Mouse (Mus musculus) kidney, embryonic 15.5 days (tissue): ENCODE data around the gene Gbp8. TPM values are rescaled to one million over a fixed set of nuclear protein-coding genes. Genes with fewer than 3 reads are reported as not detected.
A peak's percentile ranks its signal among the peaks of the same experiment; 100 is the strongest.
"Not testable (repeated sequence)": the region's sequence is repeated elsewhere in the genome, so short reads cannot be mapped to it uniquely, and the experiment has no call there.

Experiments
- ATAC-seq: fragments of 200-750 bp; cut with Nextera tagmentation; replicated peaks from 2 replicates; pipeline ENCODE4 v1.8.0; 2017; ENCODE audit warnings: moderate TSS enrichment; ENCODE audit not compliant: low FRiP score
- H3K27ac ChIP-seq: fragments of 300-500 bp; sonication (generic); 2 replicates; pipeline ENCODE4 v1.5.1; 2015; ENCODE audit warnings: mild to moderate bottlenecking, inconsistent platforms
- H3K27me3 ChIP-seq: fragments of 300-500 bp; sonication (generic); 2 replicates; pipeline ENCODE4 v1.6.1; 2015; ENCODE audit warnings: inconsistent platforms
- H3K36me3 ChIP-seq: fragments of 300-500 bp; sonication (generic); 2 replicates; pipeline ENCODE4 v1.6.1; 2015; ENCODE audit warnings: inconsistent platforms
- H3K4me1 ChIP-seq: fragments of 300-500 bp; sonication (generic); 2 replicates; pipeline ENCODE4 v1.6.1; 2015; ENCODE audit warnings: inconsistent platforms
- H3K4me2 ChIP-seq: fragments of 300-500 bp; sonication (generic); 2 replicates; pipeline ENCODE4 v1.6.1; 2015; ENCODE audit warnings: moderate library complexity, mild to moderate bottlenecking, inconsistent platforms
- H3K4me3 ChIP-seq: fragments of 300-500 bp; sonication (generic); replicated peaks from 2 replicates; pipeline ENCODE4 v1.5.1; 2015; ENCODE audit warnings: mild to moderate bottlenecking, inconsistent platforms
- H3K9ac ChIP-seq: fragments of 300-500 bp; sonication (generic); 2 replicates; pipeline ENCODE4 v1.6.1; 2015; ENCODE audit warnings: mild to moderate bottlenecking, inconsistent platforms
- H3K9me3 ChIP-seq: fragments of 300-500 bp; sonication (generic); replicated peaks from 2 replicates; pipeline ENCODE4 v1.6.1; 2016; ENCODE audit warnings: inconsistent platforms
- WGBS: fragments of 180-500 bp; shearing (Covaris S2); methylation state at CpG from one replicate; pipeline ENCODE4 v1.1.7; 2015; ENCODE audit warnings: mixed read lengths; 5-methylcytosine and 5-hydroxymethylcytosine counted together
- polyA plus RNA-seq: library from polyadenylated mRNA; unstranded; fragments of >200 nt; fragmentation: Nextera tagmentation; extraction: Ambion mirVana; gene quantifications from 2 replicates; pipeline ENCODE4 v1.2.1, GENCODE M21; 2015

Gbp8 gene
- polyA plus RNA-seq, 1 experiment from 2014 or later = 0.91 TPM

- no peaks in the 10 kb centered on the region for H3K36me3 ChIP-seq
- no peak overlapping the region for H3K9ac ChIP-seq
- H3K27ac ChIP-seq = no peak overlapping the region
- 89% methylated on average over 2 of the region's 2 CpGs for WGBS
- no peaks in the 10 kb centered on the region for H3K9me3 ChIP-seq
- no peaks in the 10 kb centered on the region for H3K27me3 ChIP-seq
- no peak overlapping the region for H3K4me3 ChIP-seq
- ATAC-seq = no peak
- no peaks in the 10 kb centered on the region for H3K4me1 ChIP-seq
- no peak overlapping the region for H3K4me2 ChIP-seq
These were observed 24.6 kb downstream of the Gbp8 start for GRCm38 (mm10) chr5:105114696-105115095.

GRCm38 (mm10) chr5:105113656-105114055 lies 25.7 kb downstream of the Gbp8 start:
- H3K27me3 ChIP-seq = no peaks in the 10 kb centered on the region
- 88% methylated on average over 5 of the region's 5 CpGs for WGBS
- no peak overlapping the region for H3K4me3 ChIP-seq
- H3K27ac ChIP-seq = no peak overlapping the region
- ATAC-seq = no peak
- H3K9ac ChIP-seq = no peak overlapping the region
- no peaks in the 10 kb centered on the region for H3K4me1 ChIP-seq
- H3K4me2 ChIP-seq = no peak overlapping the region
- no peaks in the 10 kb centered on the region for H3K9me3 ChIP-seq
- no peaks in the 10 kb centered on the region for H3K36me3 ChIP-seq

GRCm38 (mm10) chr5:105110271-105110852 lies 29.0 kb downstream of the Gbp8 start:
- H3K36me3 ChIP-seq, H3K9me3 ChIP-seq, H3K4me2 ChIP-seq, H3K4me1 ChIP-seq, H3K27me3 ChIP-seq, H3K9ac ChIP-seq, ATAC-seq, H3K4me3 ChIP-seq: not testable (repeated sequence)
- WGBS = 20% methylated on average over 4 of the region's 4 CpGs
- peak overlapping the region; percentile 45; the same call in 1 of the 2 replicates for H3K27ac ChIP-seq

- 37% methylated on average over 1 of the region's 1 CpGs for WGBS
- ATAC-seq, H3K4me2 ChIP-seq, H3K36me3 ChIP-seq, H3K27me3 ChIP-seq, H3K9me3 ChIP-seq, H3K4me1 ChIP-seq, H3K9ac ChIP-seq, H3K4me3 ChIP-seq: not testable (repeated sequence)
- H3K27ac ChIP-seq = peak overlapping the region; percentile 64; the same call in 1 of the 2 replicates
These were observed 29.6 kb downstream of the Gbp8 start for GRCm38 (mm10) chr5:105109775-105110174.

- ATAC-seq, H3K4me2 ChIP-seq, H3K27ac ChIP-seq, H3K36me3 ChIP-seq, H3K9ac ChIP-seq, H3K4me1 ChIP-seq, H3K4me3 ChIP-seq, H3K9me3 ChIP-seq, H3K27me3 ChIP-seq: not testable (repeated sequence)
- WGBS = 80% methylated on average over 2 of the region's 2 CpGs
These were observed 33.7 kb downstream of the Gbp8 start for GRCm38 (mm10) chr5:105105689-105106088.

GRCm38 (mm10) chr5:105081900-105082299 lies 57.4 kb downstream of the Gbp8 start:
- Histone ChIP-seq H3K36me3 (no peaks in the 10 kb centered on the region), H3K27me3 (no peaks in the 10 kb centered on the region), H3K4me2 (no peak overlapping the region), H3K9ac (no peak overlapping the region), H3K4me1 (no peaks in the 10 kb centered on the region), H3K27ac (no peak overlapping the region), H3K9me3 (peaks cover 6% of the 10 kb centered on the region; the same call in 1 of the 2 replicates), H3K4me3 (no peak overlapping the region)
- no peak for ATAC-seq

- H3K4me1 ChIP-seq, H3K9me3 ChIP-seq, H3K4me2 ChIP-seq, H3K27ac ChIP-seq, H3K36me3 ChIP-seq, H3K27me3 ChIP-seq, H3K4me3 ChIP-seq, ATAC-seq, H3K9ac ChIP-seq: not testable (repeated sequence)
These were observed 71.0 kb downstream of the Gbp8 start for GRCm38 (mm10) chr5:105068356-105068755.

GRCm38 (mm10) chr5:105064443-105064842 lies 74.9 kb downstream of the Gbp8 start:
- not testable (repeated sequence) for H3K9ac ChIP-seq, H3K36me3 ChIP-seq, H3K4me3 ChIP-seq, H3K27me3 ChIP-seq, H3K27ac ChIP-seq, ATAC-seq, H3K9me3 ChIP-seq, H3K4me1 ChIP-seq, H3K4me2 ChIP-seq
- WGBS = 64% methylated on average over 2 of the region's 2 CpGs

- H3K4me2 ChIP-seq = no peak overlapping the region
- no peaks in the 10 kb centered on the region for H3K36me3 ChIP-seq
- H3K9me3 ChIP-seq = no peaks in the 10 kb centered on the region
- H3K9ac ChIP-seq = no peak overlapping the region
- no peaks in the 10 kb centered on the region for H3K4me1 ChIP-seq
- no peaks in the 10 kb centered on the region for H3K27me3 ChIP-seq
- ATAC-seq = no peak
- no peak overlapping the region for H3K4me3 ChIP-seq
- WGBS = 78% methylated on average over 1 of the region's 1 CpGs
- no peak overlapping the region for H3K27ac ChIP-seq
These were observed 76.0 kb downstream of the Gbp8 start for GRCm38 (mm10) chr5:105063321-105063720.

- not testable (repeated sequence) for H3K27ac ChIP-seq, H3K9ac ChIP-seq, H3K4me1 ChIP-seq, H3K27me3 ChIP-seq, H3K9me3 ChIP-seq, H3K4me2 ChIP-seq, ATAC-seq, H3K4me3 ChIP-seq, H3K36me3 ChIP-seq
- 71% methylated on average over 2 of the region's 2 CpGs for WGBS
These were observed 76.9 kb downstream of the Gbp8 start for GRCm38 (mm10) chr5:105062403-105062802.

GRCm38 (mm10) chr5:105060224-105060623 lies 79.1 kb downstream of the Gbp8 start:
- no peak for ATAC-seq
- no peaks in the 10 kb centered on the region for H3K9me3 ChIP-seq
- no peak overlapping the region for H3K9ac ChIP-seq
- no peaks in the 10 kb centered on the region for H3K4me1 ChIP-seq
- no peak overlapping the region for H3K27ac ChIP-seq
- no peaks in the 10 kb centered on the region for H3K27me3 ChIP-seq
- no peak overlapping the region for H3K4me3 ChIP-seq
- no peak overlapping the region for H3K4me2 ChIP-seq
- H3K36me3 ChIP-seq = no peaks in the 10 kb centered on the region
- WGBS = 99% methylated on average over 2 of the region's 2 CpGs

- no peaks in the 10 kb centered on the region for H3K27me3 ChIP-seq
- H3K36me3 ChIP-seq = no peaks in the 10 kb centered on the region
- ATAC-seq = no peak
- 93% methylated on average over 2 of the region's 2 CpGs for WGBS
- no peaks in the 10 kb centered on the region for H3K4me1 ChIP-seq
- H3K4me3 ChIP-seq = no peak overlapping the region
- H3K4me2 ChIP-seq = no peak overlapping the region
- no peak overlapping the region for H3K9ac ChIP-seq
- no peaks in the 10 kb centered on the region for H3K9me3 ChIP-seq
- no peak overlapping the region for H3K27ac ChIP-seq
These were observed 84.1 kb downstream of the Gbp8 start for GRCm38 (mm10) chr5:105055279-105055678.

- H3K9ac ChIP-seq, H3K36me3 ChIP-seq, H3K4me2 ChIP-seq, H3K27me3 ChIP-seq, H3K27ac ChIP-seq, H3K4me3 ChIP-seq, ATAC-seq, H3K9me3 ChIP-seq, H3K4me1 ChIP-seq: not testable (repeated sequence)
- 74% methylated on average over 1 of the region's 1 CpGs for WGBS
These were observed 85.7 kb downstream of the Gbp8 start for GRCm38 (mm10) chr5:105053471-105054169.
